Mouse (Mus musculus) kidney, adult 2 months (tissue): ENCODE data around the gene Mmp13.

Experiments
- CTCF ChIP-seq: fragments of 200-500 bp; conservative IDR thresholded peaks from 2 replicates; pipeline ENCODE4 v1.5.1; 2011; ENCODE audit warnings: low read depth, mild to moderate bottlenecking, control low read depth, low read length, moderate library complexity, mixed read lengths; ENCODE audit not compliant: insufficient read depth, insufficient read length
- POLR2A ChIP-seq: fragments of 200-500 bp; IDR thresholded peaks from one replicate; pipeline ENCODE4 v1.6.1; 2011; ENCODE audit warnings: low read depth, low read length, control low read depth

DNA sequence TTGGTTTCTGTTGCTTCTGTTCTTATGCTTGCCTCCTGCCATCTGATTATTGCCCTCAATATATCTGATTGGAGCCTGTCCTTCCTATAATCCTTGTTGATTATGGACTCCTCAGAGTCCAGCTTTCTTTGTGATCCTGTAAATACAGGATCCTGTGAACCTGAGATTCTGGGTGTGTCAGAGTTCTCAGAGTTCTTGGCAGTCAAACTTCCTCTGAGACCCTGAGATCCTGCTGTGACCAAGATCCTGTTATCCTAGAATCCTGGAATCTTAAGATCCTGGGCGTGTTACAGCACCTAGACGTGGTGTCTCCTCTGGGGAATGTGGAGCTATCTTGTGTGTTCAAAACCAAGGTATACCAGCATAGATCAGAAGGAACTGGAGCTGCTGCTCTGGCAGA lies 17.2 kb downstream of the Mmp13 start:
- no peak for TF ChIP-seq CTCF
- TF ChIP-seq POLR2A, result no peak
